Mouse (Mus musculus) midbrain, postnatal 0 days (tissue): ENCODE data around the gene C9orf72. TPM values are rescaled to one million over a fixed set of nuclear protein-coding genes. Genes with fewer than 3 reads are reported as not detected.
A peak's percentile ranks its signal among the peaks of the same experiment; 100 is the strongest.

Source experiments
- ATAC-seq: fragments of 200-750 bp; cut with Nextera tagmentation; 2 replicates; pipeline ENCODE4 v1.8.0; 2017; ENCODE audit warnings: moderate number of reproducible peaks, mild to moderate bottlenecking, moderate TSS enrichment, moderate library complexity; ENCODE audit not compliant: low FRiP score
- DNase-seq: peaks from one replicate; pipeline ENCODE4 v3.0.0-alpha.2; 2015; ENCODE audit warnings: low spot score
- H3K27ac ChIP-seq: fragments of 300-500 bp; sonication (generic); 2 replicates; pipeline ENCODE4 v1.5.1; 2014; ENCODE audit warnings: low read depth, mild to moderate bottlenecking, low read length, mixed read lengths
- H3K27me3 ChIP-seq: fragments of 300-500 bp; sonication (generic); 2 replicates; pipeline ENCODE4 v1.6.1; 2014; ENCODE audit warnings: low read length, control low read depth, mixed read lengths; ENCODE audit not compliant: insufficient read depth
- H3K36me3 ChIP-seq: fragments of 300-500 bp; sonication (generic); 2 replicates; pipeline ENCODE4 v1.6.1; 2014; ENCODE audit warnings: low read length, control low read depth, mixed read lengths; ENCODE audit not compliant: insufficient read depth
- H3K4me1 ChIP-seq: fragments of 300-500 bp; sonication (generic); 2 replicates; pipeline ENCODE4 v1.6.1; 2014; ENCODE audit warnings: mild to moderate bottlenecking, control low read depth, antibody characterized with exemption, low read length, mixed read lengths; ENCODE audit not compliant: insufficient read depth
- H3K4me2 ChIP-seq: fragments of 300-500 bp; sonication (generic); 2 replicates; pipeline ENCODE4 v1.6.1; 2014; ENCODE audit warnings: low read depth, mild to moderate bottlenecking, low read length, mixed read lengths; ENCODE audit not compliant: poor library complexity, severe bottlenecking
- H3K4me3 ChIP-seq: fragments of 300-500 bp; sonication (generic); 2 replicates; pipeline ENCODE4 v1.5.1; 2014; ENCODE audit warnings: low read depth, mild to moderate bottlenecking, low read length, moderate library complexity
- H3K9ac ChIP-seq: fragments of 300-500 bp; sonication (generic); replicated peaks from 2 replicates; pipeline ENCODE4 v1.6.1; 2014; ENCODE audit warnings: mild to moderate bottlenecking, low read length, moderate library complexity, mixed read lengths; ENCODE audit not compliant: poor library complexity, severe bottlenecking
- H3K9me3 ChIP-seq: fragments of 300-500 bp; sonication (generic); 2 replicates; pipeline ENCODE4 v1.6.1; 2016; ENCODE audit warnings: low read length, control low read depth
- CTCF ChIP-seq: IDR thresholded peaks from 2 replicates; pipeline ENCODE4 v1.5.1; 2016; ENCODE audit warnings: antibody characterized with exemption, mild to moderate bottlenecking
- WGBS: fragments of 180-500 bp; shearing (Covaris S2); extraction: QIAGEN DNeasy Blood & Tissue Kit; methylation state at CpG from one replicate; pipeline ENCODE4 v1.1.7; 2014; 5-methylcytosine and 5-hydroxymethylcytosine counted together
- polyA plus RNA-seq: library from polyadenylated mRNA; unstranded; fragments of >200 nt; fragmentation: Nextera tagmentation; extraction: Ambion mirVana; gene quantifications from 2 replicates; pipeline ENCODE4 v1.2.1, GENCODE M21; 2015
- total RNA-seq: library from RNA; depleted of rRNA; stranded (reverse); fragments of >200 nt; gene quantifications from 2 replicates; pipeline ENCODE4 v1.2.3, GENCODE M21; 2014

Gene C9orf72
- total and polyA plus RNA-seq, 2 experiments from 2014 or later, result 49.7 to 54.4 TPM

DNA sequence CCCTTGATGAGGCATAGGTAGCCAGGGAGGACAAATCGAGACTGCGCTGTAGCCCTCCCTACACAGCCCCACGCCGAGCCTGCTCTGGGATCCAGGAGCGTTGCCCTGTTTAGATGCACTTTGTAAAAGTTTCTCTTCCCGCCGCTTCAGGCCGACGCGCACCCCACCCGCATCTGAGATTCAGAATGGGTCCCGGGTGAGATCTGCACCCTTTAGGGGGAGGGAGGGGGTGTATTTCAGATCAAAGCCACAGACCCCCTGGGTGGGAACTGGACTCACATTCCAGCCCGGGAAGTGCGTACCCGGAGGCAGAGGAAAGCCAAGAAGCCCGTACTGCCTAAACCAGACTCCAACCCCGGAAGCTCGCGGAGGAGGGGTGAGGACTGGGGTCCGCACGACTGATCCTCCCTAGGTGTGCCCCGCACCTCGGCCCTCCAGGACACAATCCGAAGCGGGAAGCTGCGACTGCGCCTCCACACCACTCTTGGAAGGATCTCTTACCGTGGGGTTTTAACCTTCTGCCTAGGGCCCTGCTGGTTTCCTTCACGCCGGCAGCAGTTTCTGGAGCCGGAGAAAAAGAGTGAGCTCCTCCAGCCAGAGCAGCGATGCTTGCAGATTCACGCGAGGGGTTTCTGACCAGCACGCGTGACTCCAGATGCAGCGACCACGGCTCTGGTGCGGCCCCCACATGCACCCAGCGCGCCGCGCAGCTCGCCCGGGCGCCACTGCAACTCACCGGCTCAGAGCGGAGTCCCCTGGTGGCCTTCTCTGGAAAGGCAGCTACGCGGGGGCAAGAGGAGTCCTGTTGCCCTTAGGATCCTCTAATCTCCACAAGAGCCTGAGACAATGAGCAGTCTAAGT, 69.0 kb downstream of the C9orf72 start, which contains the start of gene Mob3b:
Mob3b (minus strand) TSS at position 734 of the 861 bp plus-strand sequence.
- peaks cover 8% of the 10 kb centered on the region; the same call in 1 of the 2 replicates for H3K4me1 ChIP-seq
- H3K9me3 ChIP-seq, result no peaks in the 10 kb centered on the region
- H3K4me3 ChIP-seq, result peak within 1 kb of the TSS; percentile 56
- DNase-seq (peak; percentile 72), ATAC-seq (peak; percentile 87)
- H3K9ac ChIP-seq, result peak within 1 kb of the TSS; percentile 48
- WGBS, result under 1% methylated on average over 50 of the region's 50 CpGs
- peak; percentile 86 for TF ChIP-seq CTCF
- H3K4me2 ChIP-seq, result peak within 1 kb of the TSS; percentile 97
- peaks cover 8% of the 10 kb centered on the region; the same call in 1 of the 2 replicates for H3K27me3 ChIP-seq
- H3K36me3 ChIP-seq, result no peaks in the 10 kb centered on the region
- H3K27ac ChIP-seq, result peak within 1 kb of the TSS; percentile 26; the same call in 1 of the 2 replicates

DNA sequence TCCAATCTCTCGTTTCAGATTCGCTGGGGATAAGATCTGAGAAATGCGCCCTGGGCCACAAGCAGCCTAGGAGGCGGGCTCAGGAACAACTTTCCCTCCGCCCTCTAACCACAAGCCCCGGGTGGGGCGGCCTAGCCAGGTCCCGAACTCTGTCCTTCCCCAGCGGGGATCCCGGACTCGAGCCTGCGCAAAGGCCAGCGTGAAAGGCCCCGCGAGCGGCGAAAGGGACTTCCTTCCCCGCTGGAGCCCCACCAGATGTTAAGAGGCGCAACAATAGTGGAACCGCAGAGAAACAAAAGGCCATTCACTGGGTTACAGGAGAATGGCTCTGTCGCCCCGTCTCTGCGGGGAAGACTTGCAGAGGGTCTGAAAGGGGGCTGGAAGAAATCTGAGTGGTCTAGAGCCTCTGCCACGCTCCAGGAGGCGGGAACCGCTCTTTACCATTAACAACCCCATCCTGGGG, 69.8 kb downstream of the C9orf72 start:
- peaks cover 8% of the 10 kb centered on the region; the same call in 1 of the 2 replicates for H3K27me3 ChIP-seq
- H3K4me1 ChIP-seq, result peaks cover 8% of the 10 kb centered on the region; the same call in 1 of the 2 replicates
- no peak overlapping the region for H3K27ac ChIP-seq
- no peaks in the 10 kb centered on the region for H3K36me3 ChIP-seq
- H3K9me3 ChIP-seq, result no peaks in the 10 kb centered on the region
- H3K4me2 ChIP-seq, result peak overlapping the region; percentile 97
- WGBS, result 1% methylated on average over 26 of the region's 26 CpGs
- no peak for TF ChIP-seq CTCF
- peak overlapping the region; percentile 39 for H3K9ac ChIP-seq
- 0 out of 2 replicates have a peak, but pooled peaks have one; percentile 43 for ATAC-seq
- H3K4me3 ChIP-seq, result peak overlapping the region; percentile 56
- peak; percentile 8 for DNase-seq

DNA sequence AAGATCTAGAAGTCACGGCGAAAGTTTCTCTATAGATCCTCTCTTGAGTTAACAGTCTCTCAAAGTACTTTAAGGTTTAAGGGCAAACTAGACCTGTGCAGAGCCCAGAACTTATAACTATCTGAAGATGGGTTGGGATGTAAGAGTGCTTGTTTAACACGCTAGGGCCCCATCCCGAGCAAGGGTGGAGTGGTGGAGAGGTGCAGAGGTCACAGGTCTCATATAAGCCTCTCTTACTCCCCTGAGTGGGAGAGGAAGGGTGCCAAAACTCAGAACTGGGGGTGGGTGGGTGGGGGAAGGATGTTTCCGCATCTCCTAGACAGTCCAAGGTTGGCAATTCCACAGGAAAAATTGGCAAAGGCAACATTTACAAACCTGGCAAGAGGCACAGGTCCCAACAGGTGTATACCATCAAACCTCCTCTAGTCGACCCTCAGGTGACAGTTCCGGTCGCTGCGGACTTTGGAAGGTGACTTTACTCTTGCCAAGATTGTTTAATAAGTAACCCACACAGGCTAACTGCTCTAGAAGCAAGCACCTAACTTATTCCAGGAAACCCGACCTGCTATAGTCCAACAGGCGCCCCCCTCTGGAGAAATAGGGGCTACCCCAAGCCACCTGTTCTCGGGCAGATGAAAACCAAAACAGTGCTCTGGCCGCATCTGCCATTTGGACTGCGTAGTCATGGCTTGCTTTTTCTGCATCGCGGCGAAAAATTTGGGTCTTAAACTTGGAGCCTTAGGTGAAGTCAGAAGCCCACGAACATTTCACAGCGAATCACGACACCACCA, 70.6 kb downstream of the C9orf72 start:
- H3K4me3 ChIP-seq, result peak overlapping the region; percentile 56
- ATAC-seq, result no peak
- H3K4me2 ChIP-seq, result peak overlapping the region; percentile 97
- TF ChIP-seq CTCF, result peak; percentile 31; the same call in 1 of the 2 replicates
- H3K36me3 ChIP-seq, result no peaks in the 10 kb centered on the region
- H3K27me3 ChIP-seq, result peaks cover 8% of the 10 kb centered on the region; the same call in 1 of the 2 replicates
- DNase-seq, result no peak
- H3K4me1 ChIP-seq, result peaks cover 8% of the 10 kb centered on the region; the same call in 1 of the 2 replicates
- H3K9me3 ChIP-seq, result no peaks in the 10 kb centered on the region
- no peak overlapping the region for H3K27ac ChIP-seq
- H3K9ac ChIP-seq, result no peak overlapping the region
- 24% methylated on average over 20 of the region's 20 CpGs for WGBS

DNA sequence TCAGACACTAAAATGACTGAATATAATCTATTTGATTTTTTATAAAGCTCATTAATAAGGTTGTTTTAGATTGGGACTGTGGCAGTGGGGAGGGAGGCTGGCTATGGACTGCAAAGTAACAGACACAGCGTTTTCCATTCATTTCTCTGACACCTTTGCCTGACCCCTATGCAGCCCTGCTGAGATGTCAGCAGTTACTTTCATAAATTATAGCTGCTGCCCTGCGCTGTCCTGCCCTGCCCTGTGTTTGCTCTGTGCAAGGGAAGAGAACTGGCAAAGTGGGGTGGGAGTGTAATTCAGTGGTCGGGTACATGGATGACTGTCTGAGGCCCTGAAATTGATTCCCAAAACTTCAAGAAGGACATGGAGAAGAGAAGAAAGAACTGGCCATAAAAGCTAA, 71.9 kb downstream of the C9orf72 start:
- peaks cover 8% of the 10 kb centered on the region; the same call in 1 of the 2 replicates for H3K27me3 ChIP-seq
- H3K4me3 ChIP-seq, result no peak overlapping the region
- H3K36me3 ChIP-seq, result no peaks in the 10 kb centered on the region
- no peak for TF ChIP-seq CTCF
- no peak for ATAC-seq
- no peak for DNase-seq
- H3K9me3 ChIP-seq, result no peaks in the 10 kb centered on the region
- no peak overlapping the region for H3K27ac ChIP-seq
- H3K4me1 ChIP-seq, result peaks cover 8% of the 10 kb centered on the region; the same call in 1 of the 2 replicates
- 48% methylated on average over 3 of the region's 3 CpGs for WGBS
- no peak overlapping the region for H3K9ac ChIP-seq
- no peak overlapping the region for H3K4me2 ChIP-seq

DNA sequence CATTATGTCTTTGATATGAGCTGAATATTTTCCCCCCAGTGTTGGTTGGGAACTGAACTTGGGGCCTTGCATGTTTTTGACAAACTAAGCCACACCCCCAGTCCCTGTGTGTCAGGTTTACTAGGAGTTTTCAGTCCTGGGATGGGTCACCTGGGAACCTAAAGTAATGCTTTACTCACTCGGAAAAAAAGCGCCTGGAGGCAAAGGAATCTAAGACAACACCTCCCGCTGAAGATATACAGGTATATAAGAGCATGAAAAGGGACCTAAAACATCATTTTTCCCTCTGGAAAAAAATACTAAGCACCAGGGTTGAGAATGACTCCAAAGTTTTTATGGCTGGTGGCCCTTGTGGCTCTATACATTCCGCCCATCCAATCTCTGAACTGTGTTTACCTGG, 74.2 kb downstream of the C9orf72 start, which contains the start of gene Ifnk:
Ifnk (plus strand) TSS at position 301 of the 400 bp plus-strand sequence.
- H3K27ac ChIP-seq, result no peak within 1 kb of the TSS
- TF ChIP-seq CTCF, result no peak
- no peak within 1 kb of the TSS for H3K4me2 ChIP-seq
- H3K9ac ChIP-seq, result no peak within 1 kb of the TSS
- no peak within 1 kb of the TSS for H3K4me3 ChIP-seq
- H3K27me3 ChIP-seq, result peaks cover 7% of the 10 kb centered on the region; the same call in 1 of the 2 replicates
- WGBS, result 87% methylated on average over 4 of the region's 4 CpGs
- ATAC-seq, result no peak
- H3K9me3 ChIP-seq, result no peaks in the 10 kb centered on the region
- no peaks in the 10 kb centered on the region for H3K36me3 ChIP-seq
- peaks cover 8% of the 10 kb centered on the region; the same call in 1 of the 2 replicates for H3K4me1 ChIP-seq
- no peak for DNase-seq
